Mouse (Mus musculus) thymus, postnatal 25 days (tissue): ENCODE measurements around the gene Ceacam20.
"Not testable (repeated sequence)": the region's sequence is repeated elsewhere in the genome, so short reads cannot be mapped to it uniquely, and the experiment has no call there.

Experiments used
- DNase-seq: peaks from one replicate; pipeline ENCODE4 v3.0.0; 2022

The Ceacam20 gene

GRCm38 (mm10) chr7:19964985-19965579 is at the start of gene Ceacam20:
Gene Ceacam20, plus strand, starts transcription at chr7:19965412.
- no peak for DNase-seq

GRCm38 (mm10) chr7:19920166-19920505 is 45.1 kb upstream of the Ceacam20 start:
- no peak for DNase-seq

GRCm38 (mm10) chr7:19920506-19921261 is 44.5 kb upstream of the Ceacam20 start, which contains the start of gene Pvr:
Gene Pvr, minus strand, starts transcription at chr7:19921160.
- peak; percentile 76 for DNase-seq

- DNase-seq: peak; percentile 61
Observed at GRCm38 (mm10) chr7:19923354-19923753, 41.9 kb upstream of the Ceacam20 start.

GRCm38 (mm10) chr7:19923797-19924196 is 41.4 kb upstream of the Ceacam20 start:
- peak; percentile 54 for DNase-seq

GRCm38 (mm10) chr7:19925376-19925775 is 39.8 kb upstream of the Ceacam20 start:
- no peak for DNase-seq

- no peak for DNase-seq
Observed at GRCm38 (mm10) chr7:19926849-19927480, 38.2 kb upstream of the Ceacam20 start.

- DNase-seq: no peak
Observed at GRCm38 (mm10) chr7:19928486-19928885, 36.7 kb upstream of the Ceacam20 start.

- DNase-seq: not testable (repeated sequence)
Observed at GRCm38 (mm10) chr7:19930481-19930880, 34.7 kb upstream of the Ceacam20 start.

GRCm38 (mm10) chr7:19932133-19932876 is 32.9 kb upstream of the Ceacam20 start:
- DNase-seq: peak; percentile 91

- peak; percentile 85 for DNase-seq
Observed at GRCm38 (mm10) chr7:19932877-19933809, 32.1 kb upstream of the Ceacam20 start.

- peak; percentile 72 for DNase-seq
Observed at GRCm38 (mm10) chr7:19935171-19935751, 30.0 kb upstream of the Ceacam20 start.

GRCm38 (mm10) chr7:19935961-19936360 is 29.3 kb upstream of the Ceacam20 start:
- DNase-seq: no peak

GRCm38 (mm10) chr7:19937229-19937821 is 27.9 kb upstream of the Ceacam20 start:
- no peak for DNase-seq

GRCm38 (mm10) chr7:19939555-19940235 is 25.5 kb upstream of the Ceacam20 start:
- DNase-seq: peak; percentile 76

GRCm38 (mm10) chr7:19940256-19940655 is 25.0 kb upstream of the Ceacam20 start:
- DNase-seq: peak; percentile 72

GRCm38 (mm10) chr7:19944709-19945108 is 20.5 kb upstream of the Ceacam20 start:
- DNase-seq: peak; percentile 33

GRCm38 (mm10) chr7:19945201-19945600 is 20.0 kb upstream of the Ceacam20 start:
- DNase-seq: peak; percentile 35

- DNase-seq: peak; percentile 73
Observed at GRCm38 (mm10) chr7:19945821-19946515, 19.2 kb upstream of the Ceacam20 start.

- DNase-seq: peak; percentile 26
Observed at GRCm38 (mm10) chr7:19948956-19949355, 16.3 kb upstream of the Ceacam20 start.
